Mouse (Mus musculus): ENCODE results near the gene E130308A19Rik. TPM values are rescaled to one million over a fixed set of nuclear protein-coding genes. Genes with fewer than 3 reads are reported as not detected.

Gene E130308A19Rik
- total RNA-seq, 1 experiment from 2014 or later = 3.1 TPM

DNA sequence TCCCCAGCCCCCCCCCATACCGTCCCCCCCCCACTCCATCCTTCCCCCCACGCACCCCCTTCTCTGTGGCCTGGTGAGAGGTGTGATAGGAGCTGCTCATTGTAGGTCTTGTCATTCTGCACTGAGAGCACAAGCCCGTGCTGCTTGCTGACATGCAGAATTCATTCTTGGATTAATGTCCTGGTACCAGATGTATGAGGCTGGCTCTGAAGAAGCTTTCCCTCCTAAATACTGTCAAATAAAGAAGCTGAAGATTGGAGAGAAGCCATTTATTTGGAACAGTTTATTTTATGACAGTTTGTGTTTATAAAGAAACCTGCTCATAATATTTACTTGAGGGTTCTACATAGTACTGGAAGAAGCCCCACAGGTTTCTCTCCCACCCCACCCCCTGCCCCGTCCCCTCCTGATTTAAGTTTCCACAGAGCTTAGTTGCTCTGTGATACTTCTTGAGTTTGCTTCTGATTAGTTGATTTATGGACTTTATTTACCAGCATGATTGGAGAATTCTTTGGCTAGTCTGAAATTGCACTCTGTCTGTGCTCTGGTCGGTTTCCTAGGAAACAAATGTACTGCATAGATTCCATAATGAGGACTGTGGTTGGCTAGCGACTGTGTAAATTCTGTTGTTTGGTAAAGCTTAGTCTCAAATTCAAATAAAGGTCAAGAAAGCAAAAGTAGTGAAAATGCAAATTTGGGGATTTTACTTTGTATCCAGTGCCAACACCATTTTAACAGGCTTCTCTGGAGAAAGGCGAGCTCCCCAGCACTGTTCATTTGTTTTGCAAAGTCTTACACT, 3.3 kb downstream of the E130308A19Rik start:
- ATAC-seq (replicated peaks; ENCODE audit: insufficient number of reproducible peaks, low FRiP score, low TSS enrichment, poor library complexity, severe bottlenecking) = no peak

DNA sequence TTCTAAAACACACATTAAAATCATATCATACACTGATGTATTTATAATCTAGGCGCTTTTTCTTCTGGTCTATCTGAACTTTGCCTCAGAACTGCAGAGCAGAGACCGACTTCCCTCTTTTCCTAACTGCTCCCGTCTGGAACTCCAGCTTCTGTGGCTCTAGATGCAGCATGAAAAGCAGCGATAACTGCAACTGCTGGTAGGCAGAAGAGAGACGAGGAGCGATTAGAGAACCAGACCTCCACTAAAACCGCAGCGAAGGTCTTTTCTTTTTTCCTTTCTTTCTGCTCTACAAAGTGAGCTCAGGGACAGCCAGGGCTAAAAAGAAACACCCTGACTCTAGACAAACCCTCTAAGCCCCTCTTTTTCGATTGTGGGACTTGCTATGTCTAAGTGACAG, 4.1 kb downstream of the E130308A19Rik start:
- no peak for ATAC-seq (replicated peaks; ENCODE audit: insufficient number of reproducible peaks, low FRiP score, low TSS enrichment, poor library complexity, severe bottlenecking)

DNA sequence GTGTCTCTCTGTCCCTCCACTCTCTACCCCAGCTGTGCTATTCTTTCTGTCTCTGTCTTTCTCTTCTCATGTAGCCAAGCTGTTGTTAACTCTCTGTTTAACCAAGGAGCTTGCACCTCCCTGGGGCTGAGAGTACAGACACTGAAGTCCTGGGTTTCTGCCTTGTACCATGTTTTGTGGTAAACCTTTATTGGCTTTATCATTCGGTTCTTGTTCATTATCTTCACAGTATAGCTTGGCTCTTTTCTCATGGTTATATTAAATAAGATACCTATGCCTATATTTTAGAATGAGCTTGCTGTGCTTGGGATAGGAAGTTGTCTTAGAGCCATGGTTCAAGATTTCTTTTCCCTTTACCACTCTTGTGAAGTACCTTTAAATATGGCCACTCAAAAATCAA, 8.5 kb downstream of the E130308A19Rik start:
- ATAC-seq (replicated peaks; ENCODE audit: insufficient number of reproducible peaks, low FRiP score, low TSS enrichment, poor library complexity, severe bottlenecking) = no peak

DNA sequence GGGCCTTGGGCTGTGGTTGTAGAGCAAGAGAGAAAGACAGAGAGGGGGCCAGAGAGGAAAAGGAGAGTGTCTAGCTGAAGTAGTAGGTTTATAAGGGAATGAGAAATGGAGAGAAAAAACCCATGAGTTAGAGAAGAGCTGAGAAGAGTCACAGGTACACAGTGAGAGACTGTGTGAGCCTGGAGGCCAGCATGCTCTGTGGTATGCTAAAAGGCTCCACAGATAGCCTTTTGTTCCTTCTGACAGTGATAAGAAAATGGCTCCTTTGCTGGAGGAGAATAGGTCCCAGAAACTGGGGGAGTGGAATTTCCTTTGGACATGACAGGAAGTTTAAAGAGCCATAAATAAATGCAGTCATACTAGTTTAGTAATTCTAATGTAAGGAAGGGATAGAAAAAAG, 13.2 kb downstream of the E130308A19Rik start:
- no peak for ATAC-seq (replicated peaks; ENCODE audit: insufficient number of reproducible peaks, low FRiP score, low TSS enrichment, poor library complexity, severe bottlenecking)

DNA sequence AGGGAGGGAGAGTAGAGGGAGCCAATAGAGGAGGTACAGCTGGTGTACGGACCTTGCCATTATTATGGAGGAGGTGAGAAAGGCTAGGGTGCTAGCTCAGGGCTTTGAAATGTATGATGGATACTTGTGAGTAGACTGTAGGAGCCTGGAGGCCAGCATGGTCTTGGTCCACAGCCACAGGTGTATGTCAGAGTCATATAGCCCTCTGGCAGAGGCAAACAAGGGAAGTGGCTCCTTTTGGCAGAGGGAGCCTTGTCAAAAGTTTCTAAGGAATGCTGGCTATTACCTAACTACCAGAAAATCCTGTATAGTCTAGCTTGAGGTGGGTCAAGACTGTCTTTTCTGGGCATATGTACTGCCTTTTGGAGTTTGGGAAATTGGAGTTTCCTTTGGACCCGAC, 14.7 kb downstream of the E130308A19Rik start:
- no peak for ATAC-seq (replicated peaks; ENCODE audit: insufficient number of reproducible peaks, low FRiP score, low TSS enrichment, poor library complexity, severe bottlenecking)

DNA sequence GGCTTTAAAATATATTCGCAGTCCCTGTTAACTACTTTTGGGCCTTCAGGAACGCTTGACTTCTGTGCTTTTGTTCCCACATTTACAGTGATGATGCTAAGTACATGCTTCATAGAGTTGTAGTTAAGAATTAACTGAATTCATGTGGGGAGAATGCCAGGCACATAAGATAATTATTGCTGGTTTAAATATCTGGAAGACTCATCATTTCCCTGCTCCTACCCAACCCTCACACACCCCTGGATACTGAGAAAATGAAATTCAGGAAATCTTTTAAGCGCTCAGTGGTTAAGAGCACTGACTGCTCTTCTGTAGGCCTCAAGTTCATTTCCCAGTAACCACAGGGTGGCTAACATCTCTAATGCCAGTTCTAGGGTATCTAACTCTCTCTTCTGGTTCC, 16.0 kb downstream of the E130308A19Rik start:
- no peak for ATAC-seq (replicated peaks; ENCODE audit: insufficient number of reproducible peaks, low FRiP score, low TSS enrichment, poor library complexity, severe bottlenecking)

DNA sequence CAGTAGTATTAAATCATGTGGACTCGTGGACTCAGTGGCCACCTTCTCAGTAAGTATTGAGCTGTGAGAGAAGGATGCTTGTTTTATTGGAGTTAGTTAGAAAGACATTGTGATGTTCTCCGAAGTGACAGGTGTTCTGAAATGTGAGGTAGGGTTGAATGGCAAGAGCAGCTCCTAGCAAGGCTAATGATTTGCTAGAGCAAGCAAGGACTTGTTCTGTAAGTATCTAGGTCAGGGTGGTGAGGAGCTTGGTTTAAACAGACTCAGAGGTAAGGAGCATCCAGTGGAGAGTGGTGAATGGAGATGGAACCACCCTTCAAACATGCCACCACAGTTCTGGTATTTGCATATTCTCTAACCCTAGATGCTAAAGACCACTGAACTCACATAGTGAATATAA, 16.6 kb downstream of the E130308A19Rik start:
- ATAC-seq (replicated peaks; ENCODE audit: insufficient number of reproducible peaks, low FRiP score, low TSS enrichment, poor library complexity, severe bottlenecking) = no peak

DNA sequence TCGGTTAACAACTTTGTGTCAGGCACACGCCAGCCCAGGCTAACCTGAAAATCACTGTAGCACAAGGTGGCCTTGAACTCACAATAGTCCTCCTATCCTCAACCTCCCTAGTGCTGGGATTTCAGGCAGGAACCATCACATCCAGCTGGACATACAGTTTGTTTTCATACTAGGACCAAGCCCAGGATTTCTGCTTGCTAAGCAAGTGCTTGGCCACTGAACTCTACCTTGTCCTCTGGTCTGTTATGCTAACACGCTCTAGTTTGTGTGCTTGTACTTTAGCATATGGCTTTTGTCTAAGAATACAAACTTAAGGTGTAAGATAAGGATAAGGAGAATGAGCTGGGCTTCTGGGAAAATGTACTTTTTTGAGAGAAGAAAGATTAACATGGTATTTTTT, 18.4 kb downstream of the E130308A19Rik start:
- no peak for ATAC-seq (replicated peaks; ENCODE audit: insufficient number of reproducible peaks, low FRiP score, low TSS enrichment, poor library complexity, severe bottlenecking)

DNA sequence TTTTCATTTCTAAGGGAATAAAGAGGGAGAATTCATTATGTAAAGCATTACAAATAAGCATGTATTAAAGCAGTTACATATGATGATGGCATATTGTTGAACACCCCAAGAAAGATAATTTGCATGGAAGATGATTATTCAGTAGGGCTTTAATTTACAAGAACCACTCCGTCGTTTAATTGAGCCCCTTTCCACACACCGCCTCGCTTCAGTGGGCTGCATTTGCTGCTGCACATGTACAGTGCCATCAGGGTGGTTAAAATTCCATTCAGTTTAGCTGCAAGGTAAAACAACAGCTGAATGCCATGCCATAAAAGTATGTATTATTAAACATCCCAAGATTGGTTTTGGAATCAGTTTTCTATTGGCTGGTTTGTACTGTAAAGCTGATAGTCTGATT, 19.0 kb downstream of the E130308A19Rik start:
- ATAC-seq (replicated peaks; ENCODE audit: insufficient number of reproducible peaks, low FRiP score, low TSS enrichment, poor library complexity, severe bottlenecking) = no peak

DNA sequence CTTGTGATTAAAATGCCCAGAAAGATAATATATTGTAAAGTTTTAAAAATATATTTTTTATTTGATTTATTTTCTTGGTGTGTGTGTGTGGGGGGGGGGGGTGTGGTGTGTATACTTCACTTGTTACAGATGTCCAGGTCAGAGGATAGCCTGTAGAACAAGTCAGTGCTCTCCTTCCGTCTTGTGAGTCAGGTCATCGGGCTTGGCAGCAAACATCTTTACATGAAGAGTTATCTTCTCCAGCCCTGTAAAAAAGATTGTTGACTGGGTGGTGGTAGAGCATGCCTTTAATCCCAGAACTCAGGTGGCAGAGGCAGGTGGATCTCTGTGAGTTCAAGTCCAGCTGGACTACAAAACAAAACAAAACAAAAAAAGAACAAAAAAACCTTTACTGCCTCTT, 19.6 kb downstream of the E130308A19Rik start:
- ATAC-seq (replicated peaks; ENCODE audit: insufficient number of reproducible peaks, low FRiP score, low TSS enrichment, poor library complexity, severe bottlenecking) = no peak

DNA sequence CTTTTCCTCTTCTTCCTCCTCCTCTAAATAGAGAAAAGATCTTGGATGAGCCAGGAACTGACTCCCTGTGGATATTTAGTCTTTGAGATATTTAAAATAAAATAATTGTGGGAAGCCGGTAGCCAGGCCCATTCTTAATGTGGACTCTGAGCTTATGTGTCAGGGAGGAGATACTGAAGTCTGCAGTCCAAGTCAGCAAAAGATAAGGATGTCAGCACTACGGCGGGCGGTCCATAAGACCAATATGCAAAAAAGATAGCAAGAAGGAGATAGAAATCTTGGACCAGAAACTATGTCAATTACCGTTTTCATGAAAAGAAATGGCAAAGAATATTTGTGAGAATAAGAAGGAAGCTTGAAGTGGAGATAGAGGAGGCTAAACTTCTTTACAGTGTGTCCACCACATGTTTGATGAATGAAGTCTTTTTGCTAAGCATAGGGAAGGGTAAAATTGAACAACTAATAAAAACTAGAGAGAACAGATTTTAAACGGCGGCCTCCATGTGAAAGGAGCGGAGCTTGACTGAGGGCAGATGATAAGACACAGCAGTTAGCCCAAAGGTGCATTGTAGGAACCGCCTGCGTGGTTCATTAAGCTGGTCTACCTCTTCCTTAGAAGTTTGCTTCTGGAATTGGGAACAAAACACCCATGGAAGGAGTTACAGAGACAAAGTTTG, 20.1 kb downstream of the E130308A19Rik start:
- no peak for ATAC-seq (replicated peaks; ENCODE audit: insufficient number of reproducible peaks, low FRiP score, low TSS enrichment, poor library complexity, severe bottlenecking)

DNA sequence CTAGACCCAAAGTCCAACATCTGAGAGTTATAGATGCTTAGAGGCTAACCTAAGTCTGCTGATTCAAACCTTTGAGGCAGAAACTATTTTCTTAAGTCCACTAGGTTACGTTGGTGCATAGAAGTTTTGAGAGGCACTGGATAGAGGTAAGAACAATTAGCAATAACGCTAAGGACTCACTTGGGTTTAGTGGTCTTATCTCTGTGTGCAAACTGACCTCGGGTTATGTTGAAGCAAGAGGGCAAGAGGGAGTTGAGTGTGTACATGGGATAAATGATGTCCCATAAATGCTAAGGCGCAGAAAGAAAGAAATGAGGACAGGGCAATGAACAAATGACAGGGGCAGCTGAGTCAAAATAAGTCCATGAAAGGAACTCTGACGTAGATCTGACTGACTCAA, 23.1 kb downstream of the E130308A19Rik start:
- ATAC-seq (replicated peaks; ENCODE audit: insufficient number of reproducible peaks, low FRiP score, low TSS enrichment, poor library complexity, severe bottlenecking) = no peak

DNA sequence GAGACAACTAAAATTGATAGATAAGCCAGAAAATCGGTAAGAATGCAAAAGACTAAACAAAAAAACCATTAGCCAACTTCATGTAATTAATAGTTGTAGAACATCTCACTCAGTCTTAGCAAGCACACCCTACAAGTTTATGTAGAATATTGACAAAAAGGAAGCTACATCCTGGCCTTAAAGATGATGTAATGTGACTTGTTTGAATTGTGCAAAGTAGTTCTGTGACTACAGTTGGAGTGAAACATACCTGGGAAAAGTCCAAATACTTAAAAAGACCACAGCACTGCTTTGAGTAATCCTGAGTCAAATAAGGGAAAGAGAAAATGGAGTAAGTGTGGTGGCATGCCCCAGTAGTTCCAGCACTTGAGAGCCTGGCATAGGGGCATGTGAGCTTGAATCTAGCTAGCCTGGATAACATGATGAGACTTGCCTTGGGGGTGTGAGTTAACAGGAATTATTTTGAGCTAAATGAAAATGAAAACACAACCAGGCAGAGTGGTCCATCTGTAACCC, 26.2 kb downstream of the E130308A19Rik start:
- ATAC-seq (replicated peaks; ENCODE audit: insufficient number of reproducible peaks, low FRiP score, low TSS enrichment, poor library complexity, severe bottlenecking) = no peak

DNA sequence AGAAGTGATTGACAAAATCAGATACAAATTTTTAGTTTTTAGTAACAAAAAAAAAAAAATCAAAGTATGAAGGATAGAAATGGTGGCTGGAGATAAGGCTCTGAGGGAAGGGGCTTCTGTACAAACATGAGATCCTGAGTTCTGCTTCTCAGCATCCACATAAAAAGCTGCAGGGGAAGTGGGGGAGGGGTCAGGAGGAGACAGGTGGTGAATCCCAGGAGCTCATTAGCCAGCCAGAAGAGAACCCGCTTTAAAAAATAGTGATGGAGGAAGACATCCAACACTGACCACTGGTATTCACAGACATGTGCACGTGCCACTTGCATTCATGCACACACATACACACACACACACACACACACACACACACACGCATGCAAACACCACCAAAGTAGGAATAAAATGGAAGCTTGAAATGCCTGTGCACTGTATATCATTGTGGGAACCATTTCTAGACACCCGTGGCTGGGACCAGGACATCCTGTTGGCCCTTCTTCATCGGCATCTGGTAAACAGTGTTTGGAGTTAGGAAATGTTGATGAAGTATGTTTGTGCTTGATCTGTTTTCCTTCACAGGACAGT, 30.1 kb downstream of the E130308A19Rik start:
- no peak for ATAC-seq (replicated peaks; ENCODE audit: insufficient number of reproducible peaks, low FRiP score, low TSS enrichment, poor library complexity, severe bottlenecking)

DNA sequence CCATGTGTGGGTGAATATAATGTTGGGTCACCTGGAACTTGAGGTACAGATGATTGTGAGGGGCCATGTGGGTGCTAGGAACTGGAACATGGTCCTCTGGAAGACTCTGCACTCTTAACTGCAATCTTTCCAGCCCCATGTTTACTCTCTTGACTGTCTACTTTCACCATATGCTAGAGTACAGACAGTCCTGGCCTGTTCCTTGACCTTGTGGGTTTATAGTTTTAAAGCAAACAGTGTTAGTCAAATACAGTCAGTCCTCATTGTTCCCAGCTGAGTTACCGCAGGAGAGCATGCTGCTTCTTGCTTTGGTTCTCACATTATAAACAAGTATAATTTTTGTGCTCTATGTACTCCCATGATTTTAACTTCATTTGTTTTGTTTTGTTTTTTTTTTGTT, 36.2 kb downstream of the E130308A19Rik start:
- ATAC-seq (replicated peaks; ENCODE audit: insufficient number of reproducible peaks, low FRiP score, low TSS enrichment, poor library complexity, severe bottlenecking) = no peak

DNA sequence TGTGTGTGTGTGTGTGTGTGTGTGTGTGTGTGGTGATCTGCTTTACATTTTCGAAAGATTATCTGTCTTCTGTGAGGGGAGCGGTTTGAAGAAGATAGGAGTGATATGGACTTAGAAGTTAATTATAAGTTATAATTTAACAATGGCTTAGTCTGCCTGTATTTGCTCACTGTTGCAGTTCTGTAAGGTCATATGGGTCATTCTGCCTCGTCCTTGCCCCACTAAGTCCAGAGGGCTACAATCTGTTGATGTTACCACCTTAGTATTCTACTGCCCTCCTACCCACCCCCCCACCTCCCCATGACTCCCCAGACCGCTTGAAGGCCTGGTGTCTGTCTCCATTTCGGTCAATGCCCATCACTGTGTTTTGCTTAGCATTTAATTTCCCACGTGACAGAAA, 37.4 kb downstream of the E130308A19Rik start:
- ATAC-seq (replicated peaks; ENCODE audit: insufficient number of reproducible peaks, low FRiP score, low TSS enrichment, poor library complexity, severe bottlenecking) = no peak

DNA sequence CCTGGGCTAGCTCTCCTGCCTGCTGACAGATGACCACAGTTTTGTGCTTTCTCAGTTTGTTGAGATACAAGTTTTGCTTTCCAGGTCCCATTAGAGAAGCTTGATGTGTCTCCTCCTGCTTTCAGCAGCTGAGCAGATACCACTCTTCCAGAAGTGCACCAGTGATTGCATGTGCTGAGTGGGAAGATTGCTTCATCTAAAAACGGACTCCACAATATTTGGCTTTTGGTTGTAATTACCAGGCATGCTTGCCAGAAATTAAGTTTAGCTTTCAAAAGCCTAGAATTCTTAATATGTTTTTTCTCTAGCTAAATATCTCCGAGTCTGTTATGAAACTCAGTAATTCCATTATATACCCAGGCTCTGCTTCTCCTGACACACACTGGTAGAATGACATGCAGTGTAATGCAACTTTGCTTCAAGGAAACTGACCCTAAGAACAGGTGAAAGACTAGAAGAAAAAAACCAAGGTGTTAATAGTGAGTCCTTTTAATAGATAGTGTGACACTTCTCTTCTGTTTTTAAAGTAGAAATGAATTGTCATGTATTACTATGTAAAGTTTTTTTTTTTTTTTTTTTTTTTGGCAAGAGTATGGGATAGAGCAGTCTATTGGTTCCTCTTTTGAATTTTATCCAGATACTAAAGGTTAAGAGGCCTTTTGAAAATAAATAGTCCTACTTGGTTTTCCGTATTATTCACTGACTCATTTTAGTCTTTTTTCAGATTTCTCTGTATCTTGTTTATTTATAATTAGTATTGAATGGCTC, 40.7 kb downstream of the E130308A19Rik start:
- ATAC-seq (replicated peaks; ENCODE audit: insufficient number of reproducible peaks, low FRiP score, low TSS enrichment, poor library complexity, severe bottlenecking) = no peak

DNA sequence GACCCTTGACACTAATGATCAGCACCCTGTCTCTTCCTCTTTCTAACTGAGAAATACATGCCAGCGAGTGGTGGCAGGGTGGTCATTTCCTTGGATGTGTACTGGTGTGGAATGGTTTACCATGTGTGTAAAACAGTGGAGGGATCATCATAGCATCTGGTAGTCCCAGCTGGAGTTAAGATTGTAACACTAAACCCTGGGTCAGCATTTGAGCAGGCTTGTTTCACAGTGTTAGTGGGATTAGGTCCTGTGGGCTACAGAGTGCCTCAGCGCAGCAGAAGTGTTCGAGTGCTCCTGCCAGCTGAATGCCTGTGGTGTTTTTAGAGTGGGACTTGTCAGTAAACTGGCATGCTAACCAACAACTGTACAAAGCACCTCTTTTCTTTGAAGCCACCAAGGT, 42.0 kb downstream of the E130308A19Rik start:
- ATAC-seq (replicated peaks; ENCODE audit: insufficient number of reproducible peaks, low FRiP score, low TSS enrichment, poor library complexity, severe bottlenecking) = no peak

DNA sequence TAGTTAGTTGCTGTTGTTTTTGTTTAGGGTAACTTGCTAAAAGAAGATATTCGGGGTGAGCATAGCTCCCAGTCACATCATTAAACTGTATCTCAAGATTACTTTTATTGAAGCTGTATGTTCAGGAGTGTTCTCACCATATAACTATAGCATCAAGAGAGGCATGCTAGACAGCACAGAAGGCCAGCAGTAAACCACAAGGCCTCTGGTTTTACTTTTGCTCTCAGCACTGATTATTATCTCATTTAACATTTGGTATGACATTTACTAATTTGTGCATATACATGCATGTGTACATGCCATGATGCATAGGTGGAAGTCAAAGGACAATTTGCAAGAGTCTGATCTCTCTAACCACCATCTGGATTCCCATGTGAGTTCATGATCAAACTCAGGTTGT, 43.1 kb downstream of the E130308A19Rik start:
- no peak for ATAC-seq (replicated peaks; ENCODE audit: insufficient number of reproducible peaks, low FRiP score, low TSS enrichment, poor library complexity, severe bottlenecking)

Measured in monocyte, adult 5-6 weeks (primary cell).